Mouse (Mus musculus) heart, embryonic 16.5 days (tissue): ENCODE results near the gene Apela. TPM values are rescaled to one million over a fixed set of nuclear protein-coding genes. Genes with fewer than 3 reads are reported as not detected.
"Not testable (repeated sequence)": the region's sequence is repeated elsewhere in the genome, so short reads cannot be mapped to it uniquely, and the experiment has no call there.

ENCODE experiments used
- ATAC-seq: fragments of 200-750 bp; cut with Nextera tagmentation; replicated peaks from 2 replicates; pipeline ENCODE4 v1.8.0; 2017; ENCODE audit warnings: moderate number of reproducible peaks; ENCODE audit not compliant: insufficient read depth, low FRiP score; ENCODE audit errors: extremely low read depth
- H3K27ac ChIP-seq: fragments of 300-500 bp; sonication (generic); 2 replicates; pipeline ENCODE4 v1.5.1; 2014; ENCODE audit warnings: mild to moderate bottlenecking, low read length, control low read depth, moderate library complexity
- H3K27me3 ChIP-seq: fragments of 300-500 bp; sonication (generic); 2 replicates; pipeline ENCODE4 v1.6.1; 2014; ENCODE audit warnings: low read length, mixed read lengths; ENCODE audit not compliant: control insufficient read depth, insufficient read depth
- H3K36me3 ChIP-seq: fragments of 300-500 bp; sonication (generic); 2 replicates; pipeline ENCODE4 v1.6.1; 2014; ENCODE audit not compliant: control insufficient read depth, insufficient read depth
- H3K4me1 ChIP-seq: fragments of 300-500 bp; sonication (generic); 2 replicates; pipeline ENCODE4 v1.6.1; 2014; ENCODE audit warnings: low read length, mixed read lengths; ENCODE audit not compliant: control insufficient read depth, insufficient read depth
- H3K4me2 ChIP-seq: fragments of 300-500 bp; sonication (generic); 2 replicates; pipeline ENCODE4 v1.6.1; 2014; ENCODE audit warnings: low read depth, mild to moderate bottlenecking, control low read depth, low read length
- H3K4me3 ChIP-seq: fragments of 300-500 bp; sonication (generic); 2 replicates; pipeline ENCODE4 v1.5.1; 2014; ENCODE audit warnings: mild to moderate bottlenecking, control low read depth, low read length
- H3K9ac ChIP-seq: fragments of 300-500 bp; sonication (generic); 2 replicates; pipeline ENCODE4 v1.6.1; 2014; ENCODE audit warnings: low read length, control low read depth
- H3K9me3 ChIP-seq: fragments of 300-500 bp; sonication (generic); replicated peaks from 2 replicates; pipeline ENCODE4 v1.6.1; 2016; ENCODE audit warnings: low read length; ENCODE audit not compliant: control insufficient read depth
- WGBS: fragments of 180-500 bp; shearing (Covaris S2); extraction: QIAGEN DNeasy Blood & Tissue Kit; methylation state at CpG from one replicate; pipeline ENCODE4 v1.1.7; 2014; 5-methylcytosine and 5-hydroxymethylcytosine counted together
- polyA plus RNA-seq: library from polyadenylated mRNA; unstranded; fragments of >200 nt; fragmentation: Nextera tagmentation; extraction: Ambion mirVana; gene quantifications from 2 replicates; pipeline ENCODE4 v1.2.1, GENCODE M21; 2015

The Apela gene
- polyA plus RNA-seq, 1 experiment from 2014 or later = 4.3 TPM

DNA sequence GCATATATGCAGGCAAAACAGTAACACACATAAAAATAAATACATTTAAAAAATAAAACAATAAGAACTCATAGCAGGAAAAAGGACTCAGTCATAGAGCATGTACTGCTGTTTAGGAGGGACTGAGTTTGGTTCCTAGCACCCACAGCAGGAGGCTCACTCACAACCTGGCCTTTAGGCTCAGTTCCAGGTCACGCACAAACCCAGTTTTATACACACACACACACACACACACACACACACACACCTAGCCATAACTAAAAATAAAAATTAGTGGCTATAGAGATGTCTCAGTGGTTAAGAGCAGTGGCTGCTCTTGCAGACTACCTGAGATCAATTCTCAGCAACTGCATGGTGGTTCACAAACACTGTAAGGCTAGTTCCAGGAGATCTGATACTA is 5.0 kb downstream of the Apela start:
- no peak for ATAC-seq
- Histone ChIP-seq H3K4me1 (no peaks in the 10 kb centered on the region; the same call in 1 of the 2 replicates), H3K36me3 (no peaks in the 10 kb centered on the region), H3K4me3 (no peak overlapping the region), H3K4me2 (no peak overlapping the region), H3K27me3 (no peaks in the 10 kb centered on the region), H3K9ac (no peak overlapping the region), H3K27ac (no peak overlapping the region), H3K9me3 (no peaks in the 10 kb centered on the region)
- 95% methylated on average over 1 of the region's 1 CpGs for WGBS

DNA sequence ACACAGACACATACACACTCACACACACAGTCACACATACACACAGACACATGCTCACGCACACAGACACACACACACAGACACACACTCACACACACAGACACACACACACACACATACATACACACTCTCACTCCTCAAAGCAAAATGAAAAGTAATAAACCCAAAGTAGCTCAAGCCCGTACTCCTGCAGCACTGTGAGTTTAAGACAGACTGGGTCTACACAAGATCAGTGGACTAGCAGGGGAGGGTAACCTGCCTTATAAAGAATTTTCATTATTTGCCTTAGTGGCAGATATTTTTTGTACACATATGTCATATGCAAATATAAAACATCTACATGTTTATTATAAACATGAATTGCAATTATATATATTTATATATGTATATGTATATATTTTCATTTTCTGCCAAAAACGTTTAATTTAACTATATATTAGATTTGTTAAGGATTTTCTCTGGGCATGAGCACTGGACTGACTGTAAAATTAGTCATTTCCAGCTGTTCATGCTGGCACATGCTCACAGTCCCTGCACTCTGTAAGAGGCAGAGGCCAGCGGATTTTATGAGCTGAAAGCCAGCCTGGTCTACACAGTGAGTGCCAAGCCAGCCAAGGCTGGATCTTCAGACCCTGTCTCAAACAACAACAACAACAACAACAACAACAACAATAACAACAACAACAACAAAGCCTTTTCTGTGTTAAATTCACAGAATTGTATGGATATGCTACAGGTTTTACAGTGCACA is 6.2 kb downstream of the Apela start:
- no peaks in the 10 kb centered on the region for H3K27me3 ChIP-seq
- no peak overlapping the region for H3K4me3 ChIP-seq
- no peak overlapping the region for H3K4me2 ChIP-seq
- H3K27ac ChIP-seq = no peak overlapping the region
- no peaks in the 10 kb centered on the region; the same call in 1 of the 2 replicates for H3K4me1 ChIP-seq
- no peaks in the 10 kb centered on the region for H3K36me3 ChIP-seq
- no peaks in the 10 kb centered on the region for H3K9me3 ChIP-seq
- WGBS = 66% methylated on average over 4 of the region's 4 CpGs
- ATAC-seq = no peak
- no peak overlapping the region for H3K9ac ChIP-seq

DNA sequence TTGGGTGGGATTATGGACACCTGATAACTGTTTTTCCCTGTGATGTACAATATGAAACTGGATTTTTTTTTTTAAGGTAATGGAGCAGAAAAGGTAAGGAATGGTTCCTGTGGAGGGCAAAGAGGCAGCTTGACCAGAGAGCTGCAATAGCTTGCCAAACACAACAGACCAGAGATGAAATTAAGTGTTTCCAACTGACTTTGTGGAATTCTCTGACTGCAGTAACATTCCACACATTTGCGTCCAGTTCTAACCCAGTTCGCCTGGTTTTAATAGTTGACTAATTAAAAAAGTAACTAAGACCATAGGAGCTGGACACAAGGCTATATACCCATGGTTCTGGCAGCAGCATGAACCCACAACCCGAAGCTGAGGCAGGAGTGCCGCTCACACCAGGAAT is 7.4 kb downstream of the Apela start:
- no peak for ATAC-seq
- Histone ChIP-seq H3K9ac (no peak overlapping the region), H3K27me3 (no peaks in the 10 kb centered on the region), H3K36me3 (no peaks in the 10 kb centered on the region), H3K4me1 (no peaks in the 10 kb centered on the region), H3K9me3 (no peaks in the 10 kb centered on the region), H3K27ac (no peak overlapping the region), H3K4me2 (no peak overlapping the region), H3K4me3 (no peak overlapping the region)
- whole genome bisulfite sequencing = 80% methylated on average over 4 of the region's 4 CpGs

DNA sequence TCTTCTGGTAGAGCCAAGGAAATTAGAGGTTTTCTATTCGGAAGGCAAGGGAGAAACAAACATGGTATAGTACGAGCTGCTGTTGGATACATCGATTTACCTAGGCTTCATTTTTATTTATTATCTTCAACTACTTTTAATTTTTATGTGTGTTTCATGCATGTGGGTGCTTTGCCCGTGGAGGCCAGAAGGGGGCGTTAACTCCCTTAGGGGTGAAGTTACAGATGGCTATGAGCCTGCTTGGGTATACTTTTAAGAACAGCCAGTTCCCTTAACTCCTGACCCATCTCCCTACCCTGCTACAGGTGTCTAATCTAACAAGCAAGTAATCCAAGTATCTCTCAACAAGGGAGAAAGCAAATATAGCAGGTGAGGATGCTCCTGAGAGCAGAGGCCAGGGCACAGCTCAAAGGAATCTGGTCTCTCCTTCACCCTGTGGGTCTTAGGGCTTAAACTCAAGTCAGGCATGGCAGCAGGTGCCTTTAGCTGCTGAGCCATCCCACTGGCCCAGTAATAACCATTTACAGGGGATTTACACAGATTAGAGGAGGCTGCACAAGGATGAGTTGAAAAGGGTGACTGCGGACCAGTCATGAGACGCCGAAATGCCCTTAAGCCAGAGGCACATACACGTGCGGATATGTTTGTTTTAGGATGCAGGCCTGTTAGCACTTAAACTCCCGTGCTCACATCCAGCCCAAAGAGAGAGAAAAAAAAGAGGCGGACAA is 8.0 kb downstream of the Apela start:
- no peak overlapping the region for H3K27ac ChIP-seq
- H3K9ac ChIP-seq = no peak overlapping the region
- no peaks in the 10 kb centered on the region for H3K9me3 ChIP-seq
- no peak for ATAC-seq
- no peaks in the 10 kb centered on the region for H3K4me1 ChIP-seq
- no peak overlapping the region for H3K4me2 ChIP-seq
- WGBS = 83% methylated on average over 12 of the region's 12 CpGs
- H3K36me3 ChIP-seq = no peaks in the 10 kb centered on the region
- H3K4me3 ChIP-seq = no peak overlapping the region
- no peaks in the 10 kb centered on the region for H3K27me3 ChIP-seq

DNA sequence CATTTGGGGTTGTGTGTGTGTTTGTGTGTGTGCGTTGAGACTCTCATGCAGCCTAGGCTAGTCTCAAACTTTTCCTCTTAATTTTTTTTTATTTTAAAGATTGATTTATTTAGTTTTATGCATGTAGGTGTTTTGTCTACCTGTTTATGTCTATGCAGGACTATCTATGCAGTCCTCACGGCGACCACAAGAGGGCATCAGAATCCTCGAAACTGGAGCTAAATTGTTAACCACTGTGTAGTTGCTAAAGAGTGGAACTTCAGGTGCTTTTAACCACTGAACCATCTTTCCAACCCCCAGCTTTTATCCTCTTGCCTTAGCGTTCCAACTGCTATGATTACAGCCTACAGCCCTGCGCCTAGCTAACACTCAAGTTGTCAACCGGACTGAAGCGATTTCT is 14.7 kb downstream of the Apela start:
- no peak overlapping the region for H3K27ac ChIP-seq
- ATAC-seq = no peak
- no peak overlapping the region for H3K4me2 ChIP-seq
- H3K9ac ChIP-seq = no peak overlapping the region
- no peaks in the 10 kb centered on the region for H3K27me3 ChIP-seq
- H3K4me3 ChIP-seq = no peak overlapping the region
- no peaks in the 10 kb centered on the region for H3K4me1 ChIP-seq
- no peaks in the 10 kb centered on the region for H3K9me3 ChIP-seq
- WGBS = 45% methylated on average over 8 of the region's 8 CpGs
- H3K36me3 ChIP-seq = no peaks in the 10 kb centered on the region

DNA sequence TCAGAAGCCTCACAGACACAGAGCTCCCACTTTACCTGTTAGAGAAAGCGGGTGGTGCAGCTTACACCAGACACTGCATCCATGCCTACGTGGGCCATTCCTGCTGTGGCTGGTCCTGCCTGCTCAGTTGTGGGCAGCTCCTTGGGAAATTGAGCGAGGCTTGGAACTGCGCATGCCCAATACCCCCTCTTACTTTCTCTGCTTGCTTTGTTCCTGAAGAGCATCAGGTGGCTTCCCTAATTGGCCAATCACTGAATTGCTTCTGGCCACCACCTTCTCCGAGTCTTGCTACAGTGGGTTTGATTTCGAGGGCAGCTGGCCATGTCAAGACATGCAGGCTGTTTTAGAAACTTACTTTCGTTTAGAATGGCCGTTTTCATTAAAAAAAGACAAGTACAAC is 18.7 kb downstream of the Apela start, which contains the start of the genes Trim61 and Trim60:
TSS of gene Trim61 (minus strand) at position 101 of the 400 bp plus-strand sequence.
TSS of gene Trim60 (minus strand) at position 162 of the 400 bp plus-strand sequence.
- H3K4me1 ChIP-seq = no peaks in the 10 kb centered on the region
- H3K4me2 ChIP-seq = no peak within 1 kb of the TSS
- ATAC-seq = no peak
- H3K36me3 ChIP-seq = no peaks in the 10 kb centered on the region
- H3K9me3 ChIP-seq = no peaks in the 10 kb centered on the region; the same call in 1 of the 2 replicates
- 80% methylated on average over 8 of the region's 8 CpGs for whole genome bisulfite sequencing
- no peak within 1 kb of the TSS for H3K9ac ChIP-seq
- H3K27ac ChIP-seq = no peak within 1 kb of the TSS
- no peak within 1 kb of the TSS for H3K4me3 ChIP-seq
- H3K27me3 ChIP-seq = no peaks in the 10 kb centered on the region

DNA sequence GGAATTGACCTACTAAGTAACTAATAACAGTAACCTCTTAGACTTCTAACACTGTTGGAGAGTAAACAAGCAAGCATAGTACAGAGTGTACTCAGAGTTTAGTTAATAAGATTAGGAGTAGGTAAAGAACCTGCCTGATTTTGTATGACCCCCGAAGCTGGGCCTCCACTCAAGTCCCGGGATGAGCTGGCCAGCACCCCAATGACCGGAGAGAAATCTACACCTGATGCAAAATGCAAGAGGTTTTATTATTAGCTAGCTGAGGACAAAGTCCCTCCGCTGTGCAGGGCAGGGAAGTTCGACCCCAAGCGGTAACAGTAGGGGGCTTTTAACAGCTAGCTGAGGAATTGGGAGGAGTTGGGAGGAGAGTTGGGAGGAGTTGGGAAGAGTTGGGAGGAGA is 29.5 kb downstream of the Apela start:
- H3K27me3 ChIP-seq, H3K27ac ChIP-seq, H3K4me1 ChIP-seq, H3K4me3 ChIP-seq, ATAC-seq, H3K36me3 ChIP-seq, H3K9me3 ChIP-seq, H3K4me2 ChIP-seq, H3K9ac ChIP-seq: not testable (repeated sequence)
- WGBS = 80% methylated on average over 6 of the region's 6 CpGs

DNA sequence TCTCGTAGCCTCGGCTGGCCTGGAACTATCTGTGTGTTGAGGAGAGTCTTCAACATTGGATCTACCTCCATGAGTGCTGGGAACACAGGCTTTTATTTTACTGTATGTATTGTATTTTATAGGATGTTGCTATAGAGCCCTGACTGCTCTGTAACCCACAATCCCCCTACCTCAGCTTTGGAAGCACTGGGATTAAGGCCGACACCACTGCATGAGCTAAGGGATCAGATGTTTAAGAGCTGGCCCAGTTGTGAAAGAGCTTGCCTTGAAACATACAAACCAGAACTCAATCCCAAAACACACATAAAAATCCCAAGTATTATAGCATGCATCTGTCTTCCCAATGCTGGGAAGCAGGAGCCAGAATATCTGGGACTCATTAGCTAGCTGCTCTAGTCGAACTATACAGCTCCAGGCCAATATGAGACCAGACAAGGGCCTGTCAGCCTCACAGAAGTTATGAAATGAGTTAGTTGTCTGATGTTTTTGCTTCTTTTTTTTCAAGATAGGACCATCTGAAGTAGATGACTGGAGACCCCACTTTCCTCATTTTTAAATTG is 38.2 kb downstream of the Apela start:
- no peaks in the 10 kb centered on the region for H3K4me1 ChIP-seq
- H3K4me2 ChIP-seq = no peak overlapping the region
- no peaks in the 10 kb centered on the region for H3K27me3 ChIP-seq
- no peaks in the 10 kb centered on the region for H3K9me3 ChIP-seq
- 77% methylated on average over 4 of the region's 4 CpGs for WGBS
- no peak overlapping the region for H3K27ac ChIP-seq
- no peak overlapping the region for H3K9ac ChIP-seq
- no peak for ATAC-seq
- no peaks in the 10 kb centered on the region for H3K36me3 ChIP-seq
- H3K4me3 ChIP-seq = no peak overlapping the region

DNA sequence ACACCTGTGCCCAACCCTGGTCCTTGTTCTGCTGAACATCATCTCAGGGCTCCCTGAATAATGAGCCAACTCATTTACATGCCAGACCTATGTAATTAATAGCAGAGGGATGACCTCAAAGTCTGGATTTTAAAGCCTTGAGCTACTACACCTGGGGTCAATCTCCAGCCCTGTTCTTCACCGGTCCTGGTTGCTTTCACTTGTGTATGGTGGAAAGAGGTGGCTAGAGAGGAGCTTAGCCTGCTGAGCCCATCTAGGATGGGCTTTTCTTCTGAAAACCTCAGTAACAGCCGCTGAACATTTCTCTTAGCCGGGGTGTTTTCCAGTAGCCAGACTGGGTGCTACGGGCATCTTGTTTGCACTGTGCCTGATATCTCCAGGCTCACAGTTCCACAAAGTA is 49.4 kb downstream of the Apela start, which contains the start of gene Trim75:
TSS of gene Trim75 (minus strand) at position 101 of the 400 bp plus-strand sequence.
- no peak within 1 kb of the TSS for H3K9ac ChIP-seq
- 78% methylated on average over 4 of the region's 4 CpGs for WGBS
- H3K9me3 ChIP-seq = no peaks in the 10 kb centered on the region
- H3K4me1 ChIP-seq = no peaks in the 10 kb centered on the region
- no peaks in the 10 kb centered on the region for H3K36me3 ChIP-seq
- ATAC-seq = no peak
- H3K4me3 ChIP-seq = no peak within 1 kb of the TSS
- no peak within 1 kb of the TSS for H3K27ac ChIP-seq
- H3K27me3 ChIP-seq = no peaks in the 10 kb centered on the region
- H3K4me2 ChIP-seq = no peak within 1 kb of the TSS
